Mouse (Mus musculus) brain, embryonic 14.5 days (tissue): Measurements from ENCODE around the gene Tmem117.

ENCODE experiments used
- CTCF ChIP-seq: fragments of 200-500 bp; IDR thresholded peaks from 2 replicates; pipeline ENCODE4 v1.5.1; 2012; ENCODE audit warnings: inconsistent platforms, mild to moderate bottlenecking, moderate library complexity, borderline replicate concordance; ENCODE audit not compliant: insufficient read depth, insufficient read length; ENCODE audit errors: extremely low read depth
- POLR2A ChIP-seq: fragments of 200-500 bp; IDR thresholded peaks from 2 replicates; pipeline ENCODE4 v1.6.1; 2012; ENCODE audit warnings: mild to moderate bottlenecking, inconsistent platforms, borderline replicate concordance; ENCODE audit not compliant: poor library complexity, insufficient read depth, insufficient read length, severe bottlenecking; ENCODE audit errors: extremely low read depth

DNA sequence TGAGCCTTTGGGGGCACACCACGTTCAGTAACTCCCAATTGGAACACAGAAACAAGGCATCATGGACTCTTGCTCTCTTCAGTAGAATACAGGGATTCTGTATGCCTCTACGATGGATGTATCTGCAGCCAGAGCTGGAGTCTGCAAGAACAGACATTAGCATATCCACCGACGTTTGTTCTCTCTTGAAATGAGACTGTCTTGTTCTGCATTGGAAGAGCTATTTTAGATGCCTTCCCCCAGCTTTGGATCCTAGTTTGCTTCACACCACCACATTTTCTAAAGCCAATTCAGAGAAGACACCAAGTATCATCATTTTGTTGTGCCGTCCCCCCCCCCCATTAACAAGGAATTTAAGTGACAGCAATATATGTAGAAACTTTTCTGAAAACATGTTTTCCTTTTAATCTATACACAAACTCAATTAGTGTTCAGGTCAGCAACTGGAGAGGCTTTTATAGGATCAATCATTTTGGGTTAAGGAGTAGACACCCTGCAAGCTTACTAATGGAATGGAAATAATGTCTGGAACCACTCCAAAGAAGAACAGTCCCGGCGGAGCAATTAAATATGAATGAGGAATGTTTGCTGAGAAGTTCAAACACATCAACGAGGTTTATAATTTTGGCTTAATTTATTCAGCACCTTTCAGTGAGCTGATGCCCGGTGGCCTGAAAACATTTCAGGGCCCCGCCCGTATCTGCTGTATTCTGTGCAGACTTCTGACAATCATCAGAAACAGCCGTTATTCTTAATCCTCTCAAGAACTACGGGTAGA lies 339.6 kb downstream of the Tmem117 start:
- TF ChIP-seq POLR2A, result no peak
- TF ChIP-seq CTCF, result no peak
